Mouse (Mus musculus) megakaryocyte, embryonic 14.5 days (primary cell): ENCODE measurements around the gene Pax1.

Experiments
- FLI1 ChIP-seq: IDR thresholded peaks from 2 replicates; pipeline ENCODE4 v1.6.1; 2012; ENCODE audit warnings: low read length, inconsistent platforms, mixed read lengths
- GATA1 ChIP-seq: IDR thresholded peaks from 3 replicates; pipeline ENCODE4 v1.6.1; 2012; ENCODE audit warnings: mixed read lengths, low read length, inconsistent platforms, borderline replicate concordance

GRCm38 (mm10) chr2:147338729-147339128 is 23.0 kb upstream of the Pax1 start:
- TF ChIP-seq GATA1: no peak
- TF ChIP-seq FLI1: no peak
